In the genomic region with DNA sequence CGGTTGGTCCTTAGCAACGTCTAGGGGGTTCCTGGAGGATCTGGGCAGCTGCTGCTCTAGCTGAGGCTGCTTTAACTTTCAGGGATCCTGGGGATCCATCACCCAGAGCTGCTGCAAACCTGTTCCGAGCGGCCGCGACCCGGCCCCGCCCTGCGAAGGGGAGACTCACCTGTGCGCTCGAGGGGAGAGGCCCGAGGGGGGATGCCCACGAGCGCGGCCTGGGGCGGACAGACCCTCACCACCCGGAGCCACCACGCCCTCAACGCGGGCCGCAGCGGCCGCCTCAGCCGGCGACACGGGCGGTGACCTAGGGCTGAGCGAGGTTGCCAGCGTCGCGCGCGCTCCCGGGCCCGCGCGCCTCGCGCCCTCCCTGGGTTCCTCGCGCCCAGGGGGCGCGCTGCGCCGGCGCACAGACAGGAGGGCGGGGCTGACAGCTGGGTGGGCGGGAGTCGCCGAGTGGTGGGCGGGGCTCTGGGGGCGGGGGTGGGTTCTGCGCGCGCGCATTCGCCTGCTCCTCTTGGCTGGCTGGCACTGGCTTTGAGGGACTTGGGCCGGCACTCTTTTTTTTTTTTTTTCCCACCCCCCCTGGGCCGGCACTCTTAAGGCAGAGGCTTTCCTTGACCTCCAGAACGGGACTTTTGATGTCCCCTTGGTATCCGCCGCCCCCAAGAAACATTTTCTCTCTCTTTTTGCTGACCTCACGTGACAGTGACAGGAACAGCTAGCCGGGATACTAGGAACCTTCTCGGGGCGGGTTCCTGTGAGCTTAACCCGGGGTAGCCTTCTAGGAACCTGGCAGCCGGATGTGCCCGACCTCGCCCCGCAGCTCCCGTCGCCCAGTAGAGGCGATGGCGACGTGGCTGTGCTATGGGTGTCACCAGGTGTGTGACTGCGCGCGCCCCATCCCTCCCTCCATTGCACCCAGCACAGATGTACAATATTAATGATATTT, we compare ENCODE assay signal across 8 mouse cellular contexts. TPM values are rescaled to one million over a fixed set of nuclear protein-coding genes. Genes with fewer than 3 reads are reported as not detected.
DNase-seq lines count a peak whose midpoint lies in the region; ATAC-seq and TF ChIP-seq lines count a peak whose summit lies in the region.

A gene (minus strand): TSS at position 411 of the 952 bp plus-strand sequence.

- no peaks in the 10 kb centered on the region for H3K36me3 ChIP-seq in ES-Bruce4 (ENCODE audit: control insufficient read depth, insufficient read depth, low read length, poor library complexity, severe bottlenecking)
- no peaks in the 10 kb centered on the region for H3K36me3 ChIP-seq in forebrain, embryonic 11.5 days (ENCODE audit: control insufficient read depth, insufficient read depth, low read length)
- H3K36me3 ChIP-seq in heart, embryonic 15.5 days, result no peaks in the 10 kb centered on the region
- no peaks in the 10 kb centered on the region for H3K36me3 ChIP-seq in liver, embryonic 16.5 days (ENCODE audit: control insufficient read depth, insufficient read depth)
- no peaks in the 10 kb centered on the region for H3K36me3 ChIP-seq in neural tube, embryonic 12.5 days
- H3K36me3 ChIP-seq in stomach, postnatal 0 days (ENCODE audit: control insufficient read depth, insufficient read depth, low read length), result no peaks in the 10 kb centered on the region

- no peak for TF ChIP-seq CTCF in ES-Bruce4 (IDR thresholded peaks at IDR 0.05; ENCODE audit: low read depth, low read length)
- peak; percentile 42 for TF ChIP-seq CTCF in stomach, postnatal 0 days (IDR thresholded peaks at IDR 0.05; ENCODE audit: low read depth)

- ATAC-seq in forebrain, embryonic 11.5 days (replicated peaks; ENCODE audit: low FRiP score), result peak; percentile 85
- ATAC-seq in heart, embryonic 15.5 days (replicated peaks; ENCODE audit: insufficient number of reproducible peaks, insufficient read depth, low FRiP score, low read depth), result peak; percentile 86
- ATAC-seq in liver, embryonic 16.5 days (ENCODE audit: low read depth), result peak; percentile 92
- peak; percentile 87 for ATAC-seq in neural tube, embryonic 12.5 days (ENCODE audit: low FRiP score, low read depth)
- peak; percentile 87 for ATAC-seq in stomach, postnatal 0 days (ENCODE audit: low FRiP score, low TSS enrichment)

- peak; percentile 79 for DNase-seq in c-Kit-positive CD71-positive TER-119-negative erythroid progenitor cells, embryonic 14.5 days (ENCODE audit: low read depth)
- peak; percentile 96 for DNase-seq in forebrain, embryonic 11.5 days (ENCODE audit: low spot score)
- peak; percentile 85 to 92 for DNase-seq in kidney, postnatal 25 days
- DNase-seq in stomach, postnatal 0 days (ENCODE audit: low spot score), result peak; percentile 95

- no peaks in the 10 kb centered on the region for H3K4me1 ChIP-seq in ES-Bruce4 (ENCODE audit: control insufficient read depth, insufficient read depth, low read length)
- H3K4me1 ChIP-seq in forebrain, embryonic 11.5 days (replicated peaks; ENCODE audit: control insufficient read depth, insufficient read depth, low read length), result no peaks in the 10 kb centered on the region; the same call in 1 of the 2 replicates
- H3K4me1 ChIP-seq in heart, embryonic 15.5 days (replicated peaks), result peaks cover 8% of the 10 kb centered on the region
- peaks cover 24% of the 10 kb centered on the region for H3K4me1 ChIP-seq in liver, embryonic 16.5 days (ENCODE audit: control insufficient read depth, low read depth, low read length)
- H3K4me1 ChIP-seq in neural tube, embryonic 12.5 days, result peaks cover 10% of the 10 kb centered on the region
- H3K4me1 ChIP-seq in stomach, postnatal 0 days (replicated peaks; ENCODE audit: control insufficient read depth, insufficient read depth), result 0 out of 2 replicates have a peak, but pooled peaks cover 3% of the 10 kb centered on the region

- peak within 1 kb of the TSS; percentile 94 for H3K4me3 ChIP-seq in ES-Bruce4 (ENCODE audit: low read depth, low read length)
- peak within 1 kb of the TSS; percentile 66 for H3K4me3 ChIP-seq in forebrain, embryonic 11.5 days (ENCODE audit: low read depth, low read length)
- peak within 1 kb of the TSS; percentile 87 for H3K4me3 ChIP-seq in heart, embryonic 15.5 days
- H3K4me3 ChIP-seq in liver, embryonic 16.5 days (ENCODE audit: low read depth, low read length), result peak within 1 kb of the TSS; percentile 77
- H3K4me3 ChIP-seq in neural tube, embryonic 12.5 days, result peak within 1 kb of the TSS; percentile 77
- H3K4me3 ChIP-seq in stomach, postnatal 0 days (ENCODE audit: low read depth, low read length), result peak within 1 kb of the TSS; percentile 77

- under 1% methylated on average over 75 of the region's 79 CpGs for WGBS in forebrain, embryonic 11.5 days
- WGBS in heart, embryonic 15.5 days, result under 1% methylated on average over 59 of the region's 79 CpGs
- under 1% methylated on average over 66 of the region's 79 CpGs for WGBS in liver, embryonic 16.5 days (ENCODE audit: insufficient replicate concordance)
- WGBS in neural tube, embryonic 12.5 days, result under 1% methylated on average over 72 of the region's 79 CpGs
- under 1% methylated on average over 53 of the region's 79 CpGs for WGBS in stomach, postnatal 0 days

- H3K4me2 ChIP-seq in forebrain, embryonic 11.5 days (ENCODE audit: low read depth, low read length, severe bottlenecking), result peak within 1 kb of the TSS; percentile 94
- peak within 1 kb of the TSS; percentile 98 for H3K4me2 ChIP-seq in heart, embryonic 15.5 days
- peak within 1 kb of the TSS; percentile 90 for H3K4me2 ChIP-seq in liver, embryonic 16.5 days (ENCODE audit: low read depth, low read length)
- H3K4me2 ChIP-seq in neural tube, embryonic 12.5 days (replicated peaks), result peak within 1 kb of the TSS; percentile 68
- H3K4me2 ChIP-seq in stomach, postnatal 0 days (replicated peaks; ENCODE audit: low read depth), result peak within 1 kb of the TSS; percentile 85

- no peak within 1 kb of the TSS for H3K27ac ChIP-seq in ES-Bruce4 (ENCODE audit: insufficient read depth, low read length)
- no peak within 1 kb of the TSS for H3K27ac ChIP-seq in forebrain, embryonic 11.5 days (ENCODE audit: low read depth, low read length)
- peak within 1 kb of the TSS; percentile 64 for H3K27ac ChIP-seq in heart, embryonic 15.5 days
- H3K27ac ChIP-seq in liver, embryonic 16.5 days (ENCODE audit: low read length), result peak within 1 kb of the TSS; percentile 85
- H3K27ac ChIP-seq in neural tube, embryonic 12.5 days, result no peak within 1 kb of the TSS; the same call in 1 of the 2 replicates
- H3K27ac ChIP-seq in stomach, postnatal 0 days (replicated peaks), result peak within 1 kb of the TSS; percentile 79

- no peaks in the 10 kb centered on the region for H3K9me3 ChIP-seq in ES-Bruce4 (replicated peaks; ENCODE audit: control insufficient read depth, insufficient read depth, low read length, poor library complexity, severe bottlenecking)
- no peaks in the 10 kb centered on the region for H3K9me3 ChIP-seq in forebrain, embryonic 11.5 days (ENCODE audit: control insufficient read depth, low read length)
- H3K9me3 ChIP-seq in heart, embryonic 15.5 days (replicated peaks), result no peaks in the 10 kb centered on the region
- no peaks in the 10 kb centered on the region for H3K9me3 ChIP-seq in liver, embryonic 16.5 days (replicated peaks; ENCODE audit: control insufficient read depth, low read length)
- no peaks in the 10 kb centered on the region for H3K9me3 ChIP-seq in neural tube, embryonic 12.5 days
- H3K9me3 ChIP-seq in stomach, postnatal 0 days (ENCODE audit: control insufficient read depth, low read length), result no peaks in the 10 kb centered on the region

- peak within 1 kb of the TSS; percentile 74 for H3K9ac ChIP-seq in ES-Bruce4 (ENCODE audit: low read depth, poor library complexity, severe bottlenecking)
- H3K9ac ChIP-seq in forebrain, embryonic 11.5 days (ENCODE audit: low read length), result peak within 1 kb of the TSS; percentile 80
- H3K9ac ChIP-seq in heart, embryonic 15.5 days, result peak within 1 kb of the TSS; percentile 92
- peak within 1 kb of the TSS; percentile 88 for H3K9ac ChIP-seq in liver, embryonic 16.5 days (ENCODE audit: low read depth, low read length)
- H3K9ac ChIP-seq in neural tube, embryonic 12.5 days, result peak within 1 kb of the TSS; percentile 78
- peak within 1 kb of the TSS; percentile 86 for H3K9ac ChIP-seq in stomach, postnatal 0 days (ENCODE audit: low read length)

- no peak for TF ChIP-seq POLR2A in ES-Bruce4 (IDR thresholded peaks at IDR 0.05; ENCODE audit: insufficient read depth, low read length)

- no peak for TF ChIP-seq EP300 in ES-Bruce4 (IDR thresholded peaks at IDR 0.05; ENCODE audit: insufficient read depth, low read depth, low read length)
- TF ChIP-seq EP300 in stomach, postnatal 0 days (optimal IDR thresholded peaks at IDR 0.05), result no peak

- H3K27me3 ChIP-seq in ES-Bruce4 (ENCODE audit: control insufficient read depth, insufficient read depth, low read length, poor library complexity, severe bottlenecking), result no peaks in the 10 kb centered on the region
- no peaks in the 10 kb centered on the region for H3K27me3 ChIP-seq in forebrain, embryonic 11.5 days (ENCODE audit: control insufficient read depth, insufficient read depth, low read length)
- no peaks in the 10 kb centered on the region for H3K27me3 ChIP-seq in heart, embryonic 15.5 days
- H3K27me3 ChIP-seq in liver, embryonic 16.5 days (ENCODE audit: control insufficient read depth, insufficient read depth, low read depth, low read length), result no peaks in the 10 kb centered on the region
- no peaks in the 10 kb centered on the region for H3K27me3 ChIP-seq in neural tube, embryonic 12.5 days (replicated peaks)
- no peaks in the 10 kb centered on the region for H3K27me3 ChIP-seq in stomach, postnatal 0 days (ENCODE audit: control insufficient read depth, insufficient read depth, low read length)

RNA-seq across cellular contexts. Expression of the gene that starts here (rescaled TPM):
- 15.9 and 19.7 TPM in 2 replicates for polyA plus RNA-seq in ES-Bruce4 (2011; ENCODE audit: insufficient read depth, insufficient read length, low read depth, missing spikeins)
- polyA plus RNA-seq in forebrain, embryonic 11.5 days (2014; fragmentation: Nextera tagmentation; extraction: Ambion mirVana), result 12.7 and 14.1 TPM in 2 replicates
- polyA plus RNA-seq in heart, embryonic 15.5 days (2015; fragmentation: Nextera tagmentation; extraction: Ambion mirVana), result 8.6 and 10.3 TPM in 2 replicates
- 3.1 and 3.5 TPM in 2 replicates for polyA plus RNA-seq in liver, embryonic 16.5 days (2015; fragmentation: Nextera tagmentation; extraction: Ambion mirVana)
- polyA plus RNA-seq in neural tube, embryonic 12.5 days (2016; fragmentation: Nextera tagmentation; extraction: Ambion mirVana), result 21.7 and 22.2 TPM in 2 replicates
- 15.7 and 15.8 TPM in 2 replicates for polyA plus RNA-seq in stomach, postnatal 0 days (2015; fragmentation: Nextera tagmentation; extraction: Ambion mirVana)

Comparison
In these comparisons a context has a peak if more than half of its experiments do, and no peak if none do; other contexts are left out.
1. H3K27ac ChIP-seq: peak in heart, embryonic 15.5 days (single experiment), liver, embryonic 16.5 days (single experiment) and stomach, postnatal 0 days (single experiment); none in ES-Bruce4 (single experiment), forebrain, embryonic 11.5 days (single experiment) and neural tube, embryonic 12.5 days (single experiment).
2. Peak in every context shown above with its lines, with median percentiles within 50 percentile points of each other: H3K4me3 ChIP-seq, H3K9ac ChIP-seq, DNase-seq, ATAC-seq and H3K4me2 ChIP-seq.